Mouse (Mus musculus) ES-Bruce4 (cell line): ENCODE measurements at regions not wholly inside any gene's neighbourhood (a gene's known extent, or its start where the extent isn't known, plus 50 kb on each side); places are given as distances from the start of the nearest gene placed in this dataset.

ENCODE experiments used
- CTCF ChIP-seq: IDR thresholded peaks from one replicate; pipeline ENCODE4 v1.8.1; 2011; ENCODE audit warnings: low read depth, low read length
- POLR2A ChIP-seq: IDR thresholded peaks from one replicate; pipeline ENCODE4 v1.8.1; 2011; ENCODE audit warnings: low read length; ENCODE audit not compliant: insufficient read depth

- TF ChIP-seq POLR2A, result no peak
- no peak for TF ChIP-seq CTCF
These were observed 197.5 kb upstream of the Sp8 start for GRCm38 (mm10) chr12:118648673-118649072.
